Mouse (Mus musculus): ENCODE measurements around the gene Hdac8. TPM values are rescaled to one million over a fixed set of nuclear protein-coding genes. Genes with fewer than 3 reads are reported as not detected.

The Hdac8 gene
- 2.5 and 3.2 TPM in 2 replicates for polyA plus RNA-seq (2015; fragmentation: Nextera tagmentation; extraction: Ambion mirVana)

DNA sequence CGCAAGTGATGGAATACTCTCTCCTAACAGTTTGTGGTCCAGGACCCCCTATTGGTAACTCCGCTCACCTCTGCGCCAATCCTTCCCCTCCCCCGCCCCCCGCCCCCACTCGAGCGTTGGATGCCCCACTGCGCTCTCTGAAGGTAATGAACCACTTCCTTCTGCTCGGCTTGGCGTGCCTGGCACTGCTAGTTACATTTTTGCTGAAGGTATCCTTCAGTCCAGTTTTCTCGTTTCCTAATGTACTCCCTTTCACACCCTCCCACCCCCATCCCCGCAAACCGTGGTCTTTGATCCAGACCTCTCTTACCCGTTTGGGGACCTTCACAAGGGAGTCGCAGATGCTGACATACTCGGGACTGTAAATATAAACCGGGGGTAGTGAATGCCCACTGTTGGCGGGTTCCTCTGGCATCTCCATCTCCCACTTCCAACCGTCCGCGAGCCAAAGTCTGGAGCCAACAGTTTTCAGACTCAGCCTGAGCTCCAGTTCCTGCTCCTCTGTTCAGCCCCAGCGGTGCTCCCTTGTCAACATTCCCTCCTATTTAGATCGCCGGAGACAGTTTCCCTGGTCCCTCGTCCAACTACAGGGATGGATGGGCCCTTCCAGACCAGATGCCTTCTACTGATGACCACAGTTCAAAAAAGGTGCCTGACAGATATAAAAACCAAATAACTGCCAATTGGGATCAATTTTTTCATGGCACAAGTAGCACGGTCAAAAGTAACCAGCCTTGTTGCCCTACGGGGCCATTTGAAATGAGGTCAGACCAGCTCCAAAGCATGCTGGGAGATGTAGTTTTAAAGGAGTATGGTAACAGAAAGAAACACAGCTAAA, at the start of gene Hdac8:
TSS of gene Hdac8 (minus strand) at position 716 of the 838 bp plus-strand sequence.
- peaks cover 3% of the 10 kb centered on the region; the same call in 1 of the 2 replicates for H3K27me3 ChIP-seq
- no peaks in the 10 kb centered on the region for H3K4me1 ChIP-seq (replicated peaks)
- ATAC-seq (ENCODE audit: low read depth) (peak; percentile 86), DNase-seq (peak; percentile 32)
- H3K36me3 ChIP-seq, result no peaks in the 10 kb centered on the region
- H3K9me3 ChIP-seq (replicated peaks), result no peaks in the 10 kb centered on the region
- no peak within 1 kb of the TSS; the same call in 1 of the 2 replicates for H3K27ac ChIP-seq
- H3K4me2 ChIP-seq, result peak within 1 kb of the TSS; percentile 65
- H3K9ac ChIP-seq, result peak within 1 kb of the TSS; percentile 68
- H3K4me3 ChIP-seq (replicated peaks), result peak within 1 kb of the TSS; percentile 64
- WGBS (ENCODE audit: insufficient replicate concordance), result 19% methylated on average over 27 of the region's 27 CpGs

DNA sequence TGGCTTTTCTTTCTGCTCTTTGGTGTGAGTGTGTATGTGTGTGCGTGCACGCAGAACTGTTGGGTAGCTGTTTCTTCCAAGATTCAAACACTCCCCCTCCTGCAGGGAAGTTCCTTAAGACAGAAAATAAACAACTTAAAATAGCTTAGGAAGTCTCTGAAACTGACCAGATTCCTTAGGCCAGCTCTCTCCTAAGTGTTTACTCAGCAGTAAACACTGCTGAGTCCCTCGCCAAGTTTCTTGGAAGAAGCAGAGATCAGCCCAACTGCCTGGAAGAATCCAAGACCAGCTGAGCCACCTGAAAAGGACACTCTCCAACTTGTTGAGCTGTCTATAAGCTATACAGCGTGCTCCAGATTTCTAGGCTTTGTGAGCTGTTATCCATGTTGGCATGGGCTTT, 4.0 kb upstream of the Hdac8 start:
- WGBS (ENCODE audit: insufficient replicate concordance), result 54% methylated on average over 4 of the region's 4 CpGs
- ATAC-seq (ENCODE audit: low read depth) (no peak), DNase-seq (no peak)
- no peak overlapping the region for H3K27ac ChIP-seq
- H3K27me3 ChIP-seq, result peaks cover 6% of the 10 kb centered on the region; the same call in 1 of the 2 replicates
- H3K9me3 ChIP-seq (replicated peaks), result no peaks in the 10 kb centered on the region
- H3K36me3 ChIP-seq, result no peaks in the 10 kb centered on the region
- H3K4me2 ChIP-seq, result no peak overlapping the region
- no peak overlapping the region for H3K9ac ChIP-seq
- H3K4me1 ChIP-seq (replicated peaks), result no peaks in the 10 kb centered on the region
- H3K4me3 ChIP-seq (replicated peaks), result no peak overlapping the region

DNA sequence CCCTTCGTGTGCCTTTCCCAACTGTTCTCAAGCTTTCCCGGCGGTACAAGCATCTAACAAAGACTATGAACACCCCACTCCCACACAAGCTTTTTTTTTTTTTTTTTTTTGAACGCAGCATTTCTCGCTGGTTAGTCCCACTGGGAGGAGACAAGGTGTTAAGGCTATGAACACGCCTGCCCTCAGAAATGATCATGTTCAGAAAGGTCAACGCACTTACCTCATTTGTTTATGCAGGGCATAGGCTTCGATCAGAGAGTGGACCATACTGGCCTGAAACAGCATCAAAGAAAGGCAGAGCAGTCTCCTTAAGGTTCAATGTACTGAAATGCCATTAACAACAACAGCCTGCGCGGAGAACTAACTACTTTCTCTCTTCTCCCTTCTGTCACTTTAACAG, 980 bp downstream of the Hdac8 start:
- H3K9ac ChIP-seq, result peak overlapping the region; percentile 68
- no peaks in the 10 kb centered on the region for H3K4me1 ChIP-seq (replicated peaks)
- no peaks in the 10 kb centered on the region for H3K9me3 ChIP-seq (replicated peaks)
- DNase-seq, result no peak
- H3K27ac ChIP-seq, result no peak overlapping the region
- no peaks in the 10 kb centered on the region for H3K36me3 ChIP-seq
- peaks cover 3% of the 10 kb centered on the region; the same call in 1 of the 2 replicates for H3K27me3 ChIP-seq
- 31% methylated on average over 10 of the region's 10 CpGs for WGBS (ENCODE audit: insufficient replicate concordance)
- H3K4me3 ChIP-seq (replicated peaks), result peak overlapping the region; percentile 64
- no peak for ATAC-seq (ENCODE audit: low read depth)
- H3K4me2 ChIP-seq, result peak overlapping the region; percentile 65

DNA sequence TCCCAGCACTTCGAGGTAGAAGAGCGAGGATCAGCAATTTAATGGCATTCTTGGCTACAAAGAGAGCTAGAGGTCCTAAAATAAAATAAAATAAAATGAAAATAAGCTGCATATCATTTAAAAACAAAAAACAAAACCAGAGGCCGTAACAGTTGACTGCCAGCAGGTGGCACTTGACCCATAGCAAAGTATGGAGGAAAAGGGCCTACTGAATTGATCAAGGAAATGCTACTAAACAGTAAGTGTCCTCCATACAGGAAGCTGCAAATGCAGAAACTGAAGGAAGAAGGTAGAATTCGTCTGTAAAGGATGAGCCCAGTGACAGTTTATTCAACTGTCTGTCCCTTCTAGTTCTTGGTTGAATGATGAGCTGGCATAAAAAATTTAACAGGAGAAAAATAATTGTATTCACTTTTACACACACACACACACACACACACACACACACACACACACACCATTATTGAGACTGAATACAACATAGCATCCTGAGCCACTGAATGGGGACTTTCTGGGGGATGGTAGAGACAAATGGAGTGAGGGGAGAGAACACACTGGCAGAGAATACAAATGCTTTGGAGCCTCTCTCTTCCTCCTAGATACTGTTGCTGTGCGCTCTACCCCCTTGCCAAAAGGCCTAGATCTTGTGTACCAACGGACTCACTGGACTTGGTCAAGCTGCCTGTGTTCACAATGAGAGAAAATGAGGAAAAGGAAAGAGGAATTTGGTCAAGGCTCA, 11.0 kb downstream of the Hdac8 start:
- Histone ChIP-seq H3K27me3 (no peaks in the 10 kb centered on the region), H3K9me3 (replicated peaks) (no peaks in the 10 kb centered on the region), H3K4me2 (no peak overlapping the region), H3K4me3 (replicated peaks) (no peak overlapping the region), H3K27ac (no peak overlapping the region), H3K4me1 (replicated peaks) (no peaks in the 10 kb centered on the region), H3K36me3 (no peaks in the 10 kb centered on the region), H3K9ac (no peak overlapping the region)
- WGBS (ENCODE audit: insufficient replicate concordance), result 62% methylated on average over 6 of the region's 6 CpGs
- ATAC-seq (ENCODE audit: low read depth) (no peak), DNase-seq (no peak)

DNA sequence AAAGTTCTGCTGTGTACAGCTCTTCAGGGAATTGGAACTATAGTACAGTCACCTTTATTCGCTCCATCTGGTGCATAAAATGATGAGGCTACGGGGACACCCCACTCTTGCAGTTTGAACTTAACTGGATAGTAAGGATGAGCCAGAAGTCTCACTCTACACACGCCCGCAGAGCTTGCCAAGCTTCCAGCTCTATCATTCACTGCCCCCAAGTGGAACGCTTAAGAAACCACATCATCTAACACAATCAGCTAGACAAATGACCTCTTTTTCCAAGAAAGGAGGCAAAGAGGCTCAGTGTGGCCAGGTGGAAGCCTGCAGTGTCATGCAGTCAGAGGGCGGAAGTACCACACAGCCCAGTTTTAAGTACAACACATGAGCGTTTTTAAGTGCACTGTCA, 19.6 kb downstream of the Hdac8 start:
- H3K4me2 ChIP-seq, result no peak overlapping the region
- no peaks in the 10 kb centered on the region for H3K9me3 ChIP-seq (replicated peaks)
- ATAC-seq (ENCODE audit: low read depth) (no peak), DNase-seq (no peak)
- H3K4me3 ChIP-seq (replicated peaks), result no peak overlapping the region
- H3K27ac ChIP-seq, result no peak overlapping the region
- H3K36me3 ChIP-seq, result no peaks in the 10 kb centered on the region
- 64% methylated on average over 7 of the region's 7 CpGs for WGBS (ENCODE audit: insufficient replicate concordance)
- no peaks in the 10 kb centered on the region for H3K4me1 ChIP-seq (replicated peaks)
- no peaks in the 10 kb centered on the region for H3K27me3 ChIP-seq
- no peak overlapping the region for H3K9ac ChIP-seq

DNA sequence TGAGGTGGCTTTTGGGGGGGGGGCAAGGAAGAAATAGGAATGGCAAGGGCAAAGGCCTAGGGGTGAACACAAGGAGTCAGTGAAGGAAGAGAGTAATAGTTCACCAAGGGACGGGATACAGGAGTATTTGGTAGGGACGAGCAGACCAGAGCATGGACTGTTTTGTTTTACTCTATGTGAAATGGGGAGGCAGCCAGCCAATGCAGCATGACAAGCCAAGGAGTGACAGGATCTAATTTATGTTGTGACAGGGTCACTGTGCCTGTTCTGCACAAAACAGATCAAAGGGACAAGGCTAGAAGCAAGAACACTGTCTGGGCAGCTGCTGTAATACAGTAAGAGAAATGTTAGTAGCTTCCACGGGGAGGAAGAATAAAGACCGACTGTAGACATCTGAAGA, 25.5 kb downstream of the Hdac8 start:
- ATAC-seq (ENCODE audit: low read depth) (no peak), DNase-seq (no peak)
- Histone ChIP-seq H3K4me3 (replicated peaks) (no peak overlapping the region), H3K27me3 (no peaks in the 10 kb centered on the region), H3K9ac (no peak overlapping the region), H3K36me3 (no peaks in the 10 kb centered on the region), H3K27ac (no peak overlapping the region), H3K9me3 (replicated peaks) (no peaks in the 10 kb centered on the region), H3K4me1 (replicated peaks) (peaks cover 4% of the 10 kb centered on the region; the same call in 1 of the 2 replicates), H3K4me2 (no peak overlapping the region)
- WGBS (ENCODE audit: insufficient replicate concordance), result 72% methylated on average over 4 of the region's 4 CpGs

DNA sequence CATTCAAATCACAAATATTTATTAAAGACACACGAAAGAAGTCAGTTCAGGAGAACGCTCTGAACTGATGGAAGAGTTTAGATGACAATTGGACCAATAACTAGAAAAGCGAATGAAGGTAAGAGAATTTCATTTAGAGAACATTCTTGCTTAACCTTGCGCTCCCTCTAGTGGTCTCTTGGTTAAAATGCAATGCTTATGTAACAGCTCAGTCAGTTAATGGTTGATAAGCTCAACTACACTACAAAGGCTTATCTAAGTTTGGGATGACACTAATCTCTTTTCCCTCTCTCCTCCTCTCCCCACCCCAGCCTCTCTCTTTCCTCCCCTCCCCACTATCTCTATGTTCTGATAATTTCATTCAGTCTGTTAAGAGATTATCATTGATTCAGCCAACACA, 26.2 kb downstream of the Hdac8 start:
- no peaks in the 10 kb centered on the region for H3K36me3 ChIP-seq
- 22% methylated on average over 4 of the region's 4 CpGs for WGBS (ENCODE audit: insufficient replicate concordance)
- H3K9ac ChIP-seq, result no peak overlapping the region
- no peaks in the 10 kb centered on the region for H3K27me3 ChIP-seq
- H3K4me2 ChIP-seq, result no peak overlapping the region
- DNase-seq (no peak), ATAC-seq (ENCODE audit: low read depth) (no peak)
- H3K9me3 ChIP-seq (replicated peaks), result no peaks in the 10 kb centered on the region
- no peak overlapping the region for H3K27ac ChIP-seq
- H3K4me3 ChIP-seq (replicated peaks), result no peak overlapping the region
- peaks cover 4% of the 10 kb centered on the region; the same call in 1 of the 2 replicates for H3K4me1 ChIP-seq (replicated peaks)

DNA sequence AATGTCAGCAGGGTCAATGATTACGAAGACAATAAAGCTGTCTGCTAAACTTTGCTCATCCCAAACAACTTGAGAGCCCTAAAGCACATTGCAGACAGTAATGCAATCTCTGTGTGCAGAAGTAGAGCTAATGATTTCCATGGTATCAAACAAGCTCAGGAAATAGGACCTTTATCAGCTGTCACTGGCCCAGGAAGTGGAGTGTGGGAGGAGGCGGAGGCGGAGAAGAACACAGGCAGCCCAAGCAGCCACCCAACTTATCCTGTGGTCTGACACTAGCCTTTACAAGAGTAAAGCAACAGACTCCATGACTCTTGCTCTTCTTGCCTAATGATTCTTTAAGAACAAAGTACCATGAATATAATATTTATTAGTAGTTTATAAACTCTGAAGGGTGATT, 26.7 kb downstream of the Hdac8 start:
- no peaks in the 10 kb centered on the region for H3K27me3 ChIP-seq
- DNase-seq (no peak), ATAC-seq (ENCODE audit: low read depth) (no peak)
- H3K9ac ChIP-seq, result no peak overlapping the region
- no peak overlapping the region for H3K27ac ChIP-seq
- no peak overlapping the region for H3K4me2 ChIP-seq
- H3K9me3 ChIP-seq (replicated peaks), result no peaks in the 10 kb centered on the region
- H3K4me1 ChIP-seq (replicated peaks), result peaks cover 4% of the 10 kb centered on the region; the same call in 1 of the 2 replicates
- H3K36me3 ChIP-seq, result no peaks in the 10 kb centered on the region
- no peak overlapping the region for H3K4me3 ChIP-seq (replicated peaks)
- 40% methylated on average over 3 of the region's 3 CpGs for WGBS (ENCODE audit: insufficient replicate concordance)

DNA sequence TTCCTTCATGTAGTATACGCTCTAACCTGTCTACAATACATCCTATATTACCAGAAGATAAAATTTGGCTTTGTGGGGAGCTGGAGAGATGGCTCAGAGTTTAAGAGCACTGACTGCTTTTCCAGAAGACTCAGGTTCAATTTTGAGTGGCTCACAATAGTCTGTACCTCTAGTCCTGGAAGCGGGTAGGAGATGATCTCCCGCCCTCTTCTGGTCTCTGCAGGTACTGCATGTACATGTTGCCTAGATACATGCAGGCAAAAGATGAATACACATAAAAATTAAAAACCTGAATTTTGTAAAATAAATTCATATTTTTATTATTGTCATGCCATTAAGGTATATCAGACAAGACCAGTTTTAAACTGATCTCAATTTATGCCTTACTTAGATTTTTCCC, 28.4 kb downstream of the Hdac8 start:
- Histone ChIP-seq H3K27ac (no peak overlapping the region), H3K9me3 (replicated peaks) (no peaks in the 10 kb centered on the region), H3K9ac (no peak overlapping the region), H3K4me3 (replicated peaks) (no peak overlapping the region), H3K36me3 (no peaks in the 10 kb centered on the region), H3K27me3 (no peaks in the 10 kb centered on the region), H3K4me1 (replicated peaks) (peaks cover 4% of the 10 kb centered on the region; the same call in 1 of the 2 replicates), H3K4me2 (no peak overlapping the region)
- no peak for ATAC-seq (ENCODE audit: low read depth)
- WGBS (ENCODE audit: insufficient replicate concordance), result 28% methylated on average over 3 of the region's 3 CpGs
- peak; percentile 22 for DNase-seq

DNA sequence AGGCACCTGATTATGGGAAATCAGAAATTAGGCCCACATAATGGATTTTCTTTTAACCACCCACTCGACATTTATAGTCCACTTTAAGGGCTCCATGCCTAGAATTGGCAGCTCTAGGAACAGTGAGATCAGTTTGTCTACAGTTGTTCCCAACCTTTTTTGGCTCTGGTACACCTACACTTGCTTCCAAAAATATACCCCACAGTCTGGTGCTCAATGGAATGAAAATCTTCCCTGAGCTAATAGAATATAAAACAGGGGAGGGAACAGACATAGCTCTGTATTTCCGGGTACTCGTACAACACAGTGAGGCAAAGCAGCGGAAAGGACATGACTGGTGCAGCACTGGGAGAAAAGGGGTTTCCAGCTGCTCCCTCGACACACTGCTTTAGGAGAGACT, 29.6 kb downstream of the Hdac8 start:
- no peak overlapping the region for H3K4me3 ChIP-seq (replicated peaks)
- no peak overlapping the region for H3K9ac ChIP-seq
- no peak overlapping the region for H3K27ac ChIP-seq
- DNase-seq, result no peak
- H3K36me3 ChIP-seq, result no peaks in the 10 kb centered on the region
- H3K4me2 ChIP-seq, result no peak overlapping the region
- no peaks in the 10 kb centered on the region for H3K27me3 ChIP-seq
- H3K4me1 ChIP-seq (replicated peaks), result peaks cover 4% of the 10 kb centered on the region; the same call in 1 of the 2 replicates
- WGBS (ENCODE audit: insufficient replicate concordance), result 75% methylated on average over 5 of the region's 5 CpGs
- ATAC-seq (ENCODE audit: low read depth), result no peak
- H3K9me3 ChIP-seq (replicated peaks), result no peaks in the 10 kb centered on the region

DNA sequence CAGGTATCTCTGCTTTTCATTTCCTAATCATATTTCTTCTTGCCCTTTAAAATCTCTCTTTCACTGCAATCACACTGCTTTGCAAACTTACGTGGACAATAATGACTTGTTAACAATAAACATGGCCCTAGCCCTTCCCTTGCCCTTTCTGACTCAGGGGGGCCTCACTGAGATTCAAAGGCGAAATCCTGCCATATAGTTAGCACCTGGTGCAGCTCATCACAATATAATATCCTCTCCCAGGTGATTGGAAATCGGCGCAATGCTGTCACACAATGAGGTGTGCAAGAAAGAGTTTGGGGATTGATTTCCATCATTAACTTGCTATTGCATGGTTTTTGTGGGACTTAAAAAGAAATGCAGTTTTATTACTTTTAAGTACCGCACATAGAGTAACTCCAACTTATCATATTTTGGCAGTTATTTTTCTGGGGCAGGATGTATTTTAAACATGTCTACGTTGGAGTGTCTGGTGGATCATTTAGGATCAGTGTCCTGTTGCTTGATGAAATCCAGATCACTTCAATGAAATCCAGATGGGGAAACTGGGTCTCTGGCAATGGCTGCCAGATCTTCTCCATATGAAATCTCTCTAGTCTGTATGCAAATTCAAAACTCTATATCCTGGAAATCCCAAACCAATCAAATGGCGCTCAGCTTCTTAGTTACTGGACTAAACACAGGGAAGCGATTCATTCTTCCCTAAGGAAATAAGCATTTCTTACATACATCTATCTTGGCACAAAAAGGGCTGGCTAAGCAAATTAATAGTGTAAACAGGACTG, 86.6 kb downstream of the Hdac8 start:
- no peaks in the 10 kb centered on the region for H3K9me3 ChIP-seq (replicated peaks)
- 76% methylated on average over 8 of the region's 8 CpGs for WGBS (ENCODE audit: insufficient replicate concordance)
- DNase-seq (no peak), ATAC-seq (ENCODE audit: low read depth) (no peak)
- no peak overlapping the region for H3K4me3 ChIP-seq (replicated peaks)
- no peak overlapping the region for H3K27ac ChIP-seq
- H3K4me1 ChIP-seq (replicated peaks), result no peaks in the 10 kb centered on the region
- no peaks in the 10 kb centered on the region for H3K36me3 ChIP-seq
- H3K9ac ChIP-seq, result no peak overlapping the region
- H3K27me3 ChIP-seq, result peaks cover 7% of the 10 kb centered on the region; the same call in 1 of the 2 replicates
- H3K4me2 ChIP-seq, result no peak overlapping the region

All from liver, embryonic 13.5 days (tissue).